Mouse (Mus musculus) neural tube, embryonic 12.5 days (tissue): Measurements from ENCODE around the gene Gm10577. TPM values are rescaled to one million over a fixed set of nuclear protein-coding genes. Genes with fewer than 3 reads are reported as not detected.
A peak's percentile ranks its signal among the peaks of the same experiment; 100 is the strongest.

Source experiments
- ATAC-seq: fragments of 200-750 bp; cut with Nextera tagmentation; 2 replicates; pipeline ENCODE4 v1.8.0; 2017; ENCODE audit warnings: low read depth, mild to moderate bottlenecking, moderate TSS enrichment, moderate library complexity; ENCODE audit not compliant: low FRiP score
- H3K27ac ChIP-seq: fragments of 300-500 bp; sonication (generic); 2 replicates; pipeline ENCODE4 v1.5.1; 2016
- H3K27me3 ChIP-seq: fragments of 300-500 bp; sonication (generic); replicated peaks from 2 replicates; pipeline ENCODE4 v1.6.1; 2016; ENCODE audit warnings: mild to moderate bottlenecking
- H3K36me3 ChIP-seq: fragments of 300-500 bp; sonication (generic); 2 replicates; pipeline ENCODE4 v1.6.1; 2016; ENCODE audit warnings: mild to moderate bottlenecking
- H3K4me1 ChIP-seq: fragments of 300-500 bp; sonication (generic); 2 replicates; pipeline ENCODE4 v1.6.1; 2016
- H3K4me2 ChIP-seq: fragments of 300-500 bp; sonication (generic); replicated peaks from 2 replicates; pipeline ENCODE4 v1.6.1; 2016; ENCODE audit warnings: mild to moderate bottlenecking
- H3K4me3 ChIP-seq: fragments of 300-500 bp; sonication (generic); 2 replicates; pipeline ENCODE4 v1.5.1; 2016
- H3K9ac ChIP-seq: fragments of 300-500 bp; sonication (generic); 2 replicates; pipeline ENCODE4 v1.6.1; 2016; ENCODE audit warnings: mild to moderate bottlenecking
- H3K9me3 ChIP-seq: fragments of 300-500 bp; sonication (generic); 2 replicates; pipeline ENCODE4 v1.6.1; 2016; ENCODE audit warnings: mild to moderate bottlenecking
- WGBS: fragments of 180-500 bp; shearing (Covaris S2); methylation state at CpG from one replicate; pipeline ENCODE4 v1.1.7; 2016; 5-methylcytosine and 5-hydroxymethylcytosine counted together
- polyA plus RNA-seq: library from polyadenylated mRNA; unstranded; fragments of >200 nt; fragmentation: Nextera tagmentation; extraction: Ambion mirVana; gene quantifications from 2 replicates; pipeline ENCODE4 v1.2.1, GENCODE M21; 2016

The Gm10577 gene
- not detected in 2 replicates for polyA plus RNA-seq

DNA sequence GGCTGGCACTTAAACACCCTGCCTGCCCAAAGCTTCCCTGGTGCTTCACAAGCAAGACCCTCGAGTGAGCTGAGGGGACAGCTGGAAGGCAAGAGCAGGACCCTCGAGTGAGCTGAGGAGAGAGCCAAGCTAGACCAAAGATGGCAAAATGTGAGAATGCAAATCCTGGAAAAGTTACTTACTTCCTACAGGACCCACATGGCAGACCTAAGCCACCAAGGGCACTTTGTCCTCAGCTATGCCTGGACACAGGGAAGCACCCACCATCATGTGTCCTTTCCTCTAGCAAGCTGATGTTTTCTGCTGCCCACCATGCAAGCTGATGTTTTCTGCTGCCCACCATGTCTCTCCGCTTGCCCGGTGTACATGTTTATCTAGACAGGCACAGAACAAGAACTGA, at the start of gene Gm10577:
Gm10577 (minus strand) TSS at position 101 of the 400 bp plus-strand sequence.
- no peak for ATAC-seq
- H3K4me2 ChIP-seq, result no peak within 1 kb of the TSS
- WGBS, result 85% methylated on average over 4 of the region's 4 CpGs

DNA sequence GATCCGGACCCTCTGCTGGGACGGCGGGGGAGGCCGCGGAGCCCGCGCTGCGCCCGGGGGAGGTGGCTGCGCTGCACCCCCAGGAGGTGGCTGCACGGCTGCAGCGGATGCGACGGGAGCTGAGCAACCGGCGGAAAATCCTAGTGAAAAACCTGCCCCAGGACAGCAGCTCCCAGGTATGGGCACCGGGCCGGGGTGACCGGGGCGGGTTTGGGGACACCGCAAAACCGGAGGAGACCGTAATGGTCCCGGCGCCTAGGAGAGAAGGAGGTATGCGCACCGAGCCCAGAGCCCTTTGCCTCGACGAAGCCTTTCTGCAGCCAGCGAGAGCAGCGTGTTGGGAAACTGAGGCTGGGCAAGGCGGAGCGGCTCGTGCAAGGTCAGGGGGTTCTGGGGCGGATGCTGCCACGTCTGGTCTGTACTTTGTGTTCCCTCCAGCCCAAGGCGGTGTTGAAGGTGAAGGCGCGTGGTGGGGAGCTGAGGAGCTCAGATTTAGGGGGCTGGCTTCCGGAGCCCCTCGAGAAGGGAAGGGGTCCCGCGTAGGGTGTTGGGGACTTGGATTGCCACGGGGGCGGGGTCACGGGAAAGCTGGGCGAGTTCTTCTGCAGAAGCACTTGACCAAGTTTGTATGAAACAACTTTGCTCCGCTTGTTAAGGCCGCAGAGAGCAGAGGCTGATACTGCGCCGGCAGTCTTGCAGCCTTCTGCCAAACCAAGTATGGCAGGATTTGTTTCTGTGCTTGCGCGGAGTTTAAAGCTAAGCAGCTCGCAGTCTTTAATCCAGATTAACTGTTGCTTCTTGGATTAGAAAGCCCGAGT, 48.9 kb upstream of the Gm10577 start:
- WGBS, result 1% methylated on average over 55 of the region's 55 CpGs
- peak overlapping the region; percentile 79 for H3K9ac ChIP-seq

More for the DNA sequence above, at the start of gene Gm10577:
- Histone ChIP-seq H3K36me3 (no peaks in the 10 kb centered on the region), H3K9ac (no peak within 1 kb of the TSS), H3K27me3 (no peaks in the 10 kb centered on the region), H3K9me3 (peaks cover 15% of the 10 kb centered on the region), H3K4me1 (no peaks in the 10 kb centered on the region), H3K4me3 (no peak within 1 kb of the TSS), H3K27ac (no peak within 1 kb of the TSS)

DNA sequence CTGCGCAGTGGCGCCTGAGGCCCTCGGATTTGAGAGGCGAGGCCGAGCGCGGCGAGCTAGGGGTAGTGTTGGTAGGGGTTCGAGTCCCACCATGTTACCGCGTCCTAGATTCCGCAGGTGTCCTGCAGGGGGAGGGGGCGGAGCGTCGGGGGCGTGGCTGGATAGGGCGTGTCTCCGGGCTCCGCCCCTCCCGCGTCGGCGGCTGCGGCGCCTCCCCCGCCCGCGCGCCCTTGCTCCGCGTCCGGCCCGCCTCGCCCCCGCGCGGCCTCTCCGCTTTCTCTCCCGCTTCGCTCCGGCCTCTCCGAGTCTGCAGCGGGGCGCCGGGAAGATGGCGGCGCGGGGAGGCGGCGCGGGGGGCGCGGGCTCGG, 48.3 kb upstream of the Gm10577 start, which contains the start of gene Raver2:
Raver2 (plus strand) TSS at position 198 of the 368 bp plus-strand sequence.
- Histone ChIP-seq H3K4me1 (peaks cover 3% of the 10 kb centered on the region; the same call in 1 of the 2 replicates), H3K9me3 (no peaks in the 10 kb centered on the region), H3K9ac (peak within 1 kb of the TSS; percentile 79), H3K27me3 (no peaks in the 10 kb centered on the region), H3K36me3 (no peaks in the 10 kb centered on the region), H3K4me2 (peak within 1 kb of the TSS; percentile 93), H3K4me3 (peak within 1 kb of the TSS; percentile 89), H3K27ac (no peak within 1 kb of the TSS)
- under 1% methylated on average over 42 of the region's 54 CpGs for WGBS
- ATAC-seq, result peak; percentile 80

More for the DNA sequence above, 48.9 kb upstream of the Gm10577 start:
- Histone ChIP-seq H3K4me1 (peaks cover 3% of the 10 kb centered on the region; the same call in 1 of the 2 replicates), H3K36me3 (no peaks in the 10 kb centered on the region), H3K4me2 (peak overlapping the region; percentile 93), H3K27me3 (no peaks in the 10 kb centered on the region), H3K9me3 (no peaks in the 10 kb centered on the region), H3K27ac (no peak overlapping the region), H3K4me3 (peak overlapping the region; percentile 89)
- ATAC-seq, result peak; percentile 73

DNA sequence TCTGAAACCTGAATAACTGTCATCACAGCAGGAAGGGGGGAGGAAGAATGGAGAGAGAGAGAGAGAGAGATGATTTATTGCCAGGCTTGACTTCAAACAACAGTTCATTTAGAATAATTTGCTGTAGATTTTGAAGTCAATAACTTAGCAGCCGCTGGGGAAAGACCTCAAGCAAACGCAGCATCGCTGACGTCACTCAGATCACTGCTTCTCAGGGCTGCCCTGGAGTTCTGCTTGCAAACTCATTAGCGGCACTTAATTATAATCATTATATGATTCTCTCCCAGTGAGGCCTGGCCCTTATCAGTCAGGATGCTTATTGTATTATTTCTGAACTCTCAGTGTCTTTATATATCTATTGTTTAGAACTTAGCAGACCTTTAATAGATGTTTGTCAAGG, 45.9 kb upstream of the Gm10577 start:
- H3K36me3 ChIP-seq, result no peaks in the 10 kb centered on the region
- no peaks in the 10 kb centered on the region for H3K9me3 ChIP-seq
- H3K4me1 ChIP-seq, result peaks cover 3% of the 10 kb centered on the region; the same call in 1 of the 2 replicates
- no peak overlapping the region for H3K27ac ChIP-seq
- ATAC-seq, result no peak
- H3K4me2 ChIP-seq, result no peak overlapping the region
- H3K27me3 ChIP-seq, result no peaks in the 10 kb centered on the region
- WGBS, result 53% methylated on average over 5 of the region's 5 CpGs
- H3K4me3 ChIP-seq, result no peak overlapping the region
- H3K9ac ChIP-seq, result no peak overlapping the region

DNA sequence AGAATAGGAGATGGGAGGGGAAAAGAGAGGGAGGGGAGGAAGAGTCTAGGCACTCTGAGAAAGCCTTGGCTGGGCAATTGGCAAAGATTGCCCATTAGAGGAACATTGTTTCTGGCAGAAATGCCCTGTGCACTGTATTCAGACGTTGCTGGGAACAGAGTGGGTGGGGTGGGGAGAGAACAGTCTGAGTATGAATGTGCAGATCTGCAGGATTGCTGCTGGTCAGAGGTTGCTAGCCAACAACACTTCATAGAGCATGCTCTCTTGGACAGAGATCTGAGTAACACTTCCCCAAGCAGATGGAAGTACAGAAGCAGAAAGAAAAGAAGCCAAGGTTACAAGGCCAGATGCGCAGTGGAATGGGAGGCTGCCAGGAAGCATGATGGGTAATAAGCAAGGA, 41.6 kb upstream of the Gm10577 start:
- H3K9ac ChIP-seq, result no peak overlapping the region
- H3K4me1 ChIP-seq, result no peaks in the 10 kb centered on the region
- no peak overlapping the region for H3K4me3 ChIP-seq
- no peaks in the 10 kb centered on the region for H3K9me3 ChIP-seq
- 73% methylated on average over 2 of the region's 2 CpGs for WGBS
- no peaks in the 10 kb centered on the region for H3K36me3 ChIP-seq
- H3K4me2 ChIP-seq, result no peak overlapping the region
- ATAC-seq, result no peak
- no peaks in the 10 kb centered on the region for H3K27me3 ChIP-seq
- no peak overlapping the region for H3K27ac ChIP-seq

DNA sequence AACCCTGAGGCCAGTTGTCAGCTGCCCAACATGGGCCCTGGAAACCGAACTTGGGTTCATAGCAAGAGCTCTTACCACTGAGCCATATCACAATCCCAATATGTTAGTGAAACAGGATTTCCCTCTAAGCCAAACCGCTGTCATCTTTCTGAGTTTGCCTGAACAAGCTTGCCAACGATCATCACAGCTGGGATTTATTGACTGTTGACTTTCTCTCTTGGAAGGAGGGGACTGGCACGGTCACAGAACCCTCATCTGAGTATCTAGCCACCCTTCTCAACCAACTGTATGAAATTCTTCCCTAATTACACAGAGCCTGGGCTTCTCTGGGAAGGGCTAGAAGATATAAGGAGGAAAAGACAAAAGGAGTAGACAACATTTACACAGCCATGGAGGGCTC, 26.1 kb upstream of the Gm10577 start:
- no peak for ATAC-seq
- no peaks in the 10 kb centered on the region for H3K4me1 ChIP-seq
- no peaks in the 10 kb centered on the region for H3K36me3 ChIP-seq
- no peak overlapping the region for H3K9ac ChIP-seq
- WGBS, result 81% methylated on average over 4 of the region's 4 CpGs
- H3K9me3 ChIP-seq, result no peaks in the 10 kb centered on the region
- no peak overlapping the region for H3K4me2 ChIP-seq
- no peaks in the 10 kb centered on the region for H3K27me3 ChIP-seq
- no peak overlapping the region for H3K27ac ChIP-seq
- no peak overlapping the region for H3K4me3 ChIP-seq

DNA sequence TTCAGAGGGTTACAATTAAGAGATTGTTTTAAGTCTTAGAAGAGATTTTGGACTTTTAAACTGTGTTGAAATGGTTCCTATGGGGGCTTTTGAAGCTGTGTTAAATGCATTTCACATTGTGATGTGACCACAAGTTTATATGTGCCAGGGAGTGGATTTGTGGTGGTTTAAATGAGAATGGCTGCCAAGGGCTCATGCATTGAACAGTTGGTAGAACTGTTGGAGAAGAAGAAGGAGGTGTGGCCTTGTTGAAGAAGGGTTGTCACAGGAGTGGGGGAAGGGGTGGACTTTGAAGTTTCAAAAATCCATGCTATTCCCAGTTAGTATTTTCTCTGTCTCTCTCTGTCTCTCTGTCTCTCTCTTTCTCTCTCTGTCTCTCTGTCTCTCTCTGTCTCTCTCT, 23.7 kb upstream of the Gm10577 start:
- H3K27me3 ChIP-seq, result no peaks in the 10 kb centered on the region

DNA sequence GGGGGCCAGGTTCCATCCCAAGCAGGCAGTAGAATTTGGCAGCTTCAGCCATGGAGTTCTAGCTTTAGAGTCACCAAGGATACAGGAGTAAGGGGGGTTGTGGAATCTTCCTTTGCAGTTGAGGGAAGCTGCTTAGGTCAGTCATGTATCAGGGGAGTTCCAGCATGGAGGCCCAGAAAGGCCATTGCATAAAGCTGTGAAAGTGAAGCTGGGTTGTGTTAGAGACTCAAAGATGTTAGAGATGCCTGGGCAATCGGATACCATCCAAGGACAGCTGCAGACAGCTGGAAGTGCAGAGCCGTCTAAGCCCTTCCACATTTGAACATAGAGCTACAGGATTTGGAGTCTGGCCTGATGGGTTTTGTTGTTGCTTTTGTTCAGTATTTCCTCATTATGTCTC, 23.2 kb upstream of the Gm10577 start:
- no peaks in the 10 kb centered on the region for H3K9me3 ChIP-seq
- WGBS, result 89% methylated on average over 2 of the region's 2 CpGs
- no peak overlapping the region for H3K4me3 ChIP-seq
- H3K4me1 ChIP-seq, result no peaks in the 10 kb centered on the region
- H3K36me3 ChIP-seq, result no peaks in the 10 kb centered on the region
- H3K27me3 ChIP-seq, result no peaks in the 10 kb centered on the region
- H3K27ac ChIP-seq, result no peak overlapping the region
- no peak for ATAC-seq
- no peak overlapping the region for H3K4me2 ChIP-seq
- no peak overlapping the region for H3K9ac ChIP-seq

More for the DNA sequence above, 23.7 kb upstream of the Gm10577 start:
- Histone ChIP-seq H3K27ac (no peak overlapping the region), H3K9ac (no peak overlapping the region), H3K4me2 (no peak overlapping the region), H3K4me3 (no peak overlapping the region), H3K4me1 (no peaks in the 10 kb centered on the region), H3K36me3 (no peaks in the 10 kb centered on the region), H3K9me3 (no peaks in the 10 kb centered on the region)
- ATAC-seq, result no peak

DNA sequence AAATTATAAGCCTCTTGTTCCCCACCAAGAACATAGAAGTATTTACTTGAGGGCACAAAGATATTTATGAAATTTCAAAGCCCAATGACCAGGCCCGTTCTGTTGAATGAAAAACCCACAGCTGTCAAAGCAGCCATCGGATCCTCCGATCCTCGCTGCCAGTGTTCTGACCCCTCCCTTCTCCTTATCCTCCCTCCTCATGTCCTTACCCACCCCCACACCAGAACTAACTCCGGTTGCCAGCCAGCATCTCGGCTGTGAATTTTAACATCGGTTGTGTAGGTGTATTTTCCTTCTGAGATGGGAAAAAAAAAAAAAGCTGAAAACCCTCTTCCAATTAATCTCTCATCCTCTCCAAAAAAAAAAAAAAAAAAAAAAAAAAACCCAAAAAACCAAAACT, 16.7 kb upstream of the Gm10577 start:
- Histone ChIP-seq H3K36me3 (no peaks in the 10 kb centered on the region), H3K4me2 (no peak overlapping the region), H3K27me3 (no peaks in the 10 kb centered on the region), H3K4me1 (no peaks in the 10 kb centered on the region), H3K9ac (no peak overlapping the region), H3K9me3 (no peaks in the 10 kb centered on the region), H3K4me3 (no peak overlapping the region), H3K27ac (no peak overlapping the region)
- no peak for ATAC-seq
- 70% methylated on average over 7 of the region's 7 CpGs for WGBS

DNA sequence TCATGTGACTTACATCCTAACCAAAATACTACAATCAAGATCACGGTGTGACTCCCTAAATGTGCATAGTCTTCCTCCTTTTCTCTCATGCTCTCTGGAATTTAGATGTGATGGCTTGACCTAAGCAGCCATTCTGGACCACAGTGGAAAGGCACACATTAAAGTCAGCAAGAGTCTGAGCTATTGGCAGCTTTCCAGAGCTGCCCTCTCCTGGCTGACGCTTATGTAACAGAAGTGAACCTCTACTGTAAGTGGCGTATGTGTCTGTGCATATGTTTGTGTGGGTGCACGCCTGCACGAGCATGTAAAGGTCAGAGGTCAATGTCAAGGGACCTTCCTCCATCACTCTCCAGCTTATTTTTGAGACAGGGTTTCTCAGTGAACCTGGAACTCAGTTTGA, 14.6 kb upstream of the Gm10577 start:
- H3K4me2 ChIP-seq, result no peak overlapping the region
- no peaks in the 10 kb centered on the region for H3K4me1 ChIP-seq
- WGBS, result 80% methylated on average over 5 of the region's 5 CpGs
- no peaks in the 10 kb centered on the region for H3K36me3 ChIP-seq
- H3K27me3 ChIP-seq, result no peaks in the 10 kb centered on the region
- no peak overlapping the region for H3K4me3 ChIP-seq
- no peak for ATAC-seq
- no peak overlapping the region for H3K27ac ChIP-seq
- no peaks in the 10 kb centered on the region for H3K9me3 ChIP-seq
- no peak overlapping the region for H3K9ac ChIP-seq

DNA sequence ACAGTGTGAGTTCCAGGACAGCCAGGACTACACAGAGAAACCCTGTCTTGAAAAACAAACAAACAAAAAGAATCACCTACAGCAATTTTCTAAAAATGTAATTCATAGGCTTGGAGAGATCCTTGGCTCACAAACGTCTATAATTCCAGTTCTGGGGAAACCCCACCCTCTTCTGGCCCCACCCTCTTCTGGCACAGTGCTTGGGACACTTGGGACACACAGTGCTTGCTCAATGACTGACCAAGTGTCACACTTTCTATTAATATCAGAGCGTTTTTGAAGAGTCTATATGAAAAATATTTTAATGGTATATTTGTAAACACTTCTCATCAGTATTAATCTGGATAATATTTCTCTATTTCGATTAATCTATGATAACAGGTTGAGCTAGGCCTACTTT, 12.6 kb upstream of the Gm10577 start:
- Histone ChIP-seq H3K36me3 (no peaks in the 10 kb centered on the region), H3K27me3 (no peaks in the 10 kb centered on the region), H3K4me2 (no peak overlapping the region), H3K4me3 (no peak overlapping the region), H3K27ac (no peak overlapping the region), H3K9me3 (no peaks in the 10 kb centered on the region), H3K4me1 (no peaks in the 10 kb centered on the region), H3K9ac (no peak overlapping the region)
- ATAC-seq, result no peak
- 72% methylated on average over 3 of the region's 3 CpGs for WGBS

DNA sequence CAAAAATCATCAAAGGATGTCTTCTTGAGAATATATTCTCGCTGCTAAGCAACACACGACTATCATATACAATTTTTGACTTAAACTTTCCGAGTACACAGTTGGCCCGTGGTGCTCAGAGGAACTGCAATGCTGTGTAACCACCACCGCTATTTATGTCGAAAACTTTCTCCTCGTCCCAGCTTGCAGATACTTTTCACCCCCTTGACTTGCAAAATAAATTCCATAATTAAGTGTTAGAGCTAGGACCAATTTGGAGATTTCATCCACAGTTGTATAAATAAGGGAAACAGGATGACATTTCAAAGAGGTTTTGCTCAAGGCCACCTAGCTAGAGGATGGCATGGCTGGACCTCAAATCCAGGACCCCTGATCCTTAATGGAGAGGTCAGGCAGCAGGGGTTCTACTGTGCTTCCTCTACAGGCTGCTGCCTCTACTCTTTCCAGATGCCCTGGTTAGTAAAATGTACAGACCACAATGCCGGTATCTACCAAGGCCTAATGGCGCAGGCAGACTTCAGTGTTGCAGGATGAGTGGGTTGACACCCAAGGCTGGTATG, 7.4 kb upstream of the Gm10577 start:
- no peaks in the 10 kb centered on the region for H3K27me3 ChIP-seq
- H3K9ac ChIP-seq, result no peak overlapping the region
- no peak overlapping the region for H3K4me2 ChIP-seq
- WGBS, result 92% methylated on average over 9 of the region's 9 CpGs
- peaks cover 6% of the 10 kb centered on the region for H3K9me3 ChIP-seq
- no peak for ATAC-seq
- H3K27ac ChIP-seq, result no peak overlapping the region
- H3K4me1 ChIP-seq, result no peaks in the 10 kb centered on the region
- no peak overlapping the region for H3K4me3 ChIP-seq
- H3K36me3 ChIP-seq, result no peaks in the 10 kb centered on the region

DNA sequence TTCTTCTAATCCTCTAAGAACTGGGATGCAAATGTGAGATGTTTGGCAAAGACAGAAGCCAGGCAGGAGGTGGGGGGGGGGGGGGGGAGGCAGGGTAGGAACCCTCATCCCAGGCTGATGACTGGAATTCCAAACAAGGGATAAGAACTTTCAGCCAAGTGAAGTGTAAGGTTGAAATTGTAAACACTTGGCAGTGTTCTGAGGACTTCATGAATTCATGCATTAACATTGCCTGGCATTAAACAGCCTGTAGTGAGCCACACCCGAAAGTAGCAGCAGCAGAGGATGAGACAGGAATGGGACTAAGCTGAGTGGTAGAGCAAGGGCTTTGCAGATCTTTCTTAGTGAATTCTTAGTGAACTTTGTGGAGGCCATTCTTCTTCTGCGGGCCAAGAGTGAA, 6.5 kb upstream of the Gm10577 start:
- H3K9me3 ChIP-seq, result peaks cover 13% of the 10 kb centered on the region
- no peak overlapping the region for H3K9ac ChIP-seq
- WGBS, result 80% methylated on average over 2 of the region's 2 CpGs
- H3K27ac ChIP-seq, result no peak overlapping the region
- no peaks in the 10 kb centered on the region for H3K36me3 ChIP-seq
- no peaks in the 10 kb centered on the region for H3K27me3 ChIP-seq
- H3K4me2 ChIP-seq, result no peak overlapping the region
- H3K4me1 ChIP-seq, result no peaks in the 10 kb centered on the region
- H3K4me3 ChIP-seq, result no peak overlapping the region
- ATAC-seq, result no peak
